Mouse (Mus musculus) intestine, embryonic 14.5 days (tissue): Measurements from ENCODE around the gene Trp53i13. TPM values are rescaled to one million over a fixed set of nuclear protein-coding genes. Genes with fewer than 3 reads are reported as not detected.

Experiments
- ATAC-seq: fragments of 200-750 bp; cut with Nextera tagmentation; replicated peaks from 2 replicates; pipeline ENCODE4 v1.8.0; 2017; ENCODE audit warnings: low read depth, moderate number of reproducible peaks, moderate TSS enrichment, moderate library complexity; ENCODE audit not compliant: low FRiP score, low TSS enrichment
- DNase-seq: peaks from one replicate; pipeline ENCODE4 v3.0.0-alpha.2; 2018; ENCODE audit warnings: low spot score
- H3K27ac ChIP-seq: fragments of 300-500 bp; sonication (generic); 2 replicates; pipeline ENCODE4 v1.5.1; 2014; ENCODE audit warnings: low read depth, mild to moderate bottlenecking, control low read depth
- H3K27me3 ChIP-seq: fragments of 300-500 bp; sonication (generic); replicated peaks from 2 replicates; pipeline ENCODE4 v1.6.1; 2014; ENCODE audit warnings: low read length, control low read depth; ENCODE audit not compliant: control insufficient read depth, insufficient read depth
- H3K36me3 ChIP-seq: fragments of 300-500 bp; sonication (generic); 2 replicates; pipeline ENCODE4 v1.6.1; 2014; ENCODE audit warnings: low read length, control low read depth; ENCODE audit not compliant: control insufficient read depth, insufficient read depth
- H3K4me1 ChIP-seq: fragments of 300-500 bp; sonication (generic); replicated peaks from 2 replicates; pipeline ENCODE4 v1.6.1; 2014; ENCODE audit warnings: low read length, control low read depth, mixed read lengths; ENCODE audit not compliant: control insufficient read depth, insufficient read depth
- H3K4me2 ChIP-seq: fragments of 300-500 bp; sonication (generic); 2 replicates; pipeline ENCODE4 v1.6.1; 2014; ENCODE audit warnings: low read length
- H3K4me3 ChIP-seq: fragments of 300-500 bp; sonication (generic); 2 replicates; pipeline ENCODE4 v1.5.1; 2014; ENCODE audit warnings: low read depth, low read length, control low read depth, mixed read lengths
- H3K9ac ChIP-seq: fragments of 300-500 bp; sonication (generic); 2 replicates; pipeline ENCODE4 v1.6.1; 2014; ENCODE audit warnings: mild to moderate bottlenecking, low read length
- H3K9me3 ChIP-seq: fragments of 300-500 bp; sonication (generic); 2 replicates; pipeline ENCODE4 v1.6.1; 2016; ENCODE audit warnings: low read length, control low read depth; ENCODE audit not compliant: control insufficient read depth
- WGBS: fragments of 180-500 bp; shearing (Covaris S2); extraction: QIAGEN DNeasy Blood & Tissue Kit; methylation state at CpG from one replicate; pipeline ENCODE4 v1.1.7; 2014; 5-methylcytosine and 5-hydroxymethylcytosine counted together
- polyA plus RNA-seq: library from polyadenylated mRNA; unstranded; fragments of >200 nt; fragmentation: Nextera tagmentation; extraction: Ambion mirVana; gene quantifications from 2 replicates; pipeline ENCODE4 v1.2.1, GENCODE M21; 2014

Trp53i13 gene
- polyA plus RNA-seq, 1 experiment from 2014 or later = 32.5 TPM

GRCm38 (mm10) chr11:77464684-77465083 is 51.1 kb downstream of the Trp53i13 start:
- H3K27ac ChIP-seq = no peak overlapping the region
- ATAC-seq (no peak), DNase-seq (no peak)
- H3K4me1 ChIP-seq = peaks cover 9% of the 10 kb centered on the region; the same call in 1 of the 2 replicates
- peaks cover 70% of the 10 kb centered on the region for H3K27me3 ChIP-seq
- no peaks in the 10 kb centered on the region for H3K36me3 ChIP-seq
- no peak overlapping the region for H3K4me2 ChIP-seq
- H3K4me3 ChIP-seq = no peak overlapping the region
- no peaks in the 10 kb centered on the region for H3K9me3 ChIP-seq
- 59% methylated on average over 4 of the region's 4 CpGs for WGBS
- H3K9ac ChIP-seq = no peak overlapping the region

GRCm38 (mm10) chr11:77463786-77464185 is 52.0 kb downstream of the Trp53i13 start:
- Histone ChIP-seq H3K27me3 (peaks cover 65% of the 10 kb centered on the region), H3K4me2 (no peak overlapping the region), H3K27ac (no peak overlapping the region), H3K9me3 (no peaks in the 10 kb centered on the region), H3K4me1 (peaks cover 9% of the 10 kb centered on the region; the same call in 1 of the 2 replicates), H3K4me3 (no peak overlapping the region), H3K9ac (no peak overlapping the region), H3K36me3 (no peaks in the 10 kb centered on the region)
- WGBS = 71% methylated on average over 10 of the region's 10 CpGs
- DNase-seq (no peak), ATAC-seq (no peak)

GRCm38 (mm10) chr11:77463101-77463445 is 52.7 kb downstream of the Trp53i13 start:
- Histone ChIP-seq H3K27ac (no peak overlapping the region), H3K4me2 (peak overlapping the region; percentile 90), H3K36me3 (no peaks in the 10 kb centered on the region), H3K9me3 (no peaks in the 10 kb centered on the region), H3K27me3 (peaks cover 58% of the 10 kb centered on the region), H3K9ac (no peak overlapping the region), H3K4me1 (peaks cover 9% of the 10 kb centered on the region; the same call in 1 of the 2 replicates), H3K4me3 (no peak overlapping the region)
- no peak for ATAC-seq
- DNase-seq = no peak
- WGBS = 42% methylated on average over 8 of the region's 8 CpGs

- peaks cover 52% of the 10 kb centered on the region for H3K27me3 ChIP-seq
These were observed 53.3 kb downstream of the Trp53i13 start, which contains the start of gene Coro6 for GRCm38 (mm10) chr11:77462283-77463100. Coro6 (plus strand) TSS chr11:77462411.

GRCm38 (mm10) chr11:77461856-77462255 is 53.9 kb downstream of the Trp53i13 start:
- H3K4me3 ChIP-seq = peak overlapping the region; percentile 54
- 3% methylated on average over 6 of the region's 6 CpGs for WGBS
- H3K4me1 ChIP-seq = peaks cover 9% of the 10 kb centered on the region; the same call in 1 of the 2 replicates
- peak overlapping the region; percentile 31; the same call in 1 of the 2 replicates for H3K9ac ChIP-seq
- H3K36me3 ChIP-seq = no peaks in the 10 kb centered on the region
- no peaks in the 10 kb centered on the region for H3K9me3 ChIP-seq
- DNase-seq (no peak), ATAC-seq (no peak)
- peaks cover 46% of the 10 kb centered on the region for H3K27me3 ChIP-seq
- peak overlapping the region; percentile 90 for H3K4me2 ChIP-seq
- H3K27ac ChIP-seq = no peak overlapping the region

More at GRCm38 (mm10) chr11:77462283-77463100, 53.3 kb downstream of the Trp53i13 start, which contains the start of gene Coro6:
- no peaks in the 10 kb centered on the region for H3K36me3 ChIP-seq
- ATAC-seq (peak; percentile 44), DNase-seq (peak; percentile 72)
- H3K9me3 ChIP-seq = no peaks in the 10 kb centered on the region
- H3K4me1 ChIP-seq = peaks cover 9% of the 10 kb centered on the region; the same call in 1 of the 2 replicates
- 1% methylated on average over 69 of the region's 73 CpGs for WGBS
- peak within 1 kb of the TSS; percentile 54 for H3K4me3 ChIP-seq
- no peak within 1 kb of the TSS for H3K27ac ChIP-seq
- peak within 1 kb of the TSS; percentile 90 for H3K4me2 ChIP-seq
- H3K9ac ChIP-seq = peak within 1 kb of the TSS; percentile 31

Other genes with a start within 250 kb of the Trp53i13 start
- gene Coro6, start 53.6 kb downstream of the Trp53i13 start, polyA plus RNA-seq = 0.15 and 0.23 TPM in 2 replicates
- 7.3 and 8.3 TPM in 2 replicates for gene Ankrd13b, start 26.3 kb downstream of the Trp53i13 start, polyA plus RNA-seq
- gene Git1, start 22.4 kb downstream of the Trp53i13 start, polyA plus RNA-seq = 17.7 and 19.8 TPM in 2 replicates
- gene Abhd15, start 859 bp downstream of the Trp53i13 start, polyA plus RNA-seq = 2.2 and 3.2 TPM in 2 replicates
- gene Gm10392, start 3.2 kb upstream of the Trp53i13 start, polyA plus RNA-seq = not detected in 2 replicates
- gene Taok1, start 91.8 kb upstream of the Trp53i13 start, polyA plus RNA-seq = 19.7 TPM in 2 replicates
- 6.4 and 6.7 TPM in 2 replicates for gene Nufip2, start 170.2 kb upstream of the Trp53i13 start, polyA plus RNA-seq
- gene Cryba1, start 209.3 kb upstream of the Trp53i13 start, polyA plus RNA-seq = 0.26 TPM in 1 of 2 replicates, not detected in the other
- 21.1 and 24.9 TPM in 2 replicates for gene Myo18a, start 247.3 kb upstream of the Trp53i13 start, polyA plus RNA-seq